Mouse (Mus musculus): ENCODE data around the gene Cxcl16.

GRCm38 (mm10) chr11:70489138-70489537 lies 29.4 kb upstream of the Cxcl16 start:
- TF ChIP-seq KAT2A (conservative IDR thresholded peaks at IDR 0.05; ENCODE audit: low read depth, low read length) (no peak), POLR2A (IDR thresholded peaks at IDR 0.05; ENCODE audit: control insufficient read depth in 1 of 2, insufficient read depth in 1 of 2, low read depth in 1 of 2, low read length in 2 of 2, poor library complexity in 1 of 2) (no peak), RAD21 (IDR thresholded peaks at IDR 0.05; ENCODE audit: low read depth, low read length) (no peak), CTCF (IDR thresholded peaks at IDR 0.05 in 2 of 3, conservative IDR thresholded peaks at IDR 0.05 in 1 of 3; ENCODE audit: control insufficient read depth in 1 of 3, insufficient read depth in 1 of 3, low read depth in 2 of 3, low read length in 3 of 3, poor library complexity in 1 of 3, severe bottlenecking in 1 of 3) (no peak), SIN3A (IDR thresholded peaks at IDR 0.05; ENCODE audit: low read length) (no peak), UBTF (IDR thresholded peaks at IDR 0.05; ENCODE audit: borderline replicate concordance, insufficient read depth, low read depth, low read length) (no peak), MAX (IDR thresholded peaks at IDR 0.05; ENCODE audit: low read length) (no peak), JUND (IDR thresholded peaks at IDR 0.05; ENCODE audit: low read depth, low read length) (no peak), TAL1 (IDR thresholded peaks at IDR 0.05; ENCODE audit: low read length) (no peak)
